Mouse (Mus musculus): ENCODE data around the gene Tal1.

- TF ChIP-seq CTCF (IDR thresholded peaks at IDR 0.05; ENCODE audit: low read depth, low read length): no peak
- no peak for TF ChIP-seq POLR2A (IDR thresholded peaks at IDR 0.05; ENCODE audit: extremely low read depth, insufficient read depth, low read length)
These were observed 21.2 kb upstream of the Tal1 start for GRCm38 (mm10) chr4:115035043-115035442.

Measured in liver, adult 2 months (tissue).